Mouse (Mus musculus): ENCODE measurements at regions not wholly inside any gene's neighbourhood (a gene's known extent, or its start where the extent isn't known, plus 50 kb on each side); places are given as distances from the start of the nearest gene placed in this dataset.

- H3K4me1 ChIP-seq: peaks cover 4% of the 10 kb centered on the region; the same call in 1 of the 2 replicates
- no peak overlapping the region for H3K4me2 ChIP-seq
- H3K27me3 ChIP-seq (replicated peaks): no peaks in the 10 kb centered on the region
- no peaks in the 10 kb centered on the region for H3K9me3 ChIP-seq
- H3K36me3 ChIP-seq: no peaks in the 10 kb centered on the region
- no peak for ATAC-seq (ENCODE audit: insufficient read depth, low FRiP score, low read depth)
- WGBS: 69% methylated on average over 3 of the region's 3 CpGs
- H3K4me3 ChIP-seq (replicated peaks): no peak overlapping the region
- no peak overlapping the region for H3K9ac ChIP-seq
- no peak overlapping the region for H3K27ac ChIP-seq
Measured at GRCm38 (mm10) chr12:54447354-54447753, 209.0 kb downstream of the Sptssa start.

- Histone ChIP-seq H3K9ac (no peak overlapping the region), H3K27ac (no peak overlapping the region), H3K9me3 (no peaks in the 10 kb centered on the region), H3K4me3 (replicated peaks) (no peak overlapping the region), H3K4me2 (no peak overlapping the region), H3K36me3 (no peaks in the 10 kb centered on the region), H3K27me3 (replicated peaks) (no peaks in the 10 kb centered on the region), H3K4me1 (peaks cover 4% of the 10 kb centered on the region; the same call in 1 of the 2 replicates)
- 86% methylated on average over 7 of the region's 7 CpGs for WGBS
- ATAC-seq (ENCODE audit: insufficient read depth, low FRiP score, low read depth): no peak
Measured at GRCm38 (mm10) chr12:54446356-54446755, 210.0 kb downstream of the Sptssa start.

- Histone ChIP-seq H3K4me3 (replicated peaks) (no peak overlapping the region), H3K27me3 (replicated peaks) (no peaks in the 10 kb centered on the region), H3K27ac (no peak overlapping the region), H3K9me3 (no peaks in the 10 kb centered on the region), H3K4me2 (no peak overlapping the region), H3K36me3 (no peaks in the 10 kb centered on the region), H3K9ac (no peak overlapping the region), H3K4me1 (peaks cover 4% of the 10 kb centered on the region; the same call in 1 of the 2 replicates)
- ATAC-seq (ENCODE audit: insufficient read depth, low FRiP score, low read depth): no peak
- WGBS: 27% methylated on average over 4 of the region's 4 CpGs
Measured at GRCm38 (mm10) chr12:54444416-54444815, 212.0 kb downstream of the Sptssa start.

- Histone ChIP-seq H3K27ac (no peak overlapping the region), H3K4me2 (no peak overlapping the region), H3K9me3 (no peaks in the 10 kb centered on the region), H3K4me3 (replicated peaks) (no peak overlapping the region), H3K9ac (no peak overlapping the region), H3K4me1 (peaks cover 4% of the 10 kb centered on the region; the same call in 1 of the 2 replicates), H3K27me3 (replicated peaks) (no peaks in the 10 kb centered on the region), H3K36me3 (no peaks in the 10 kb centered on the region)
- peak; percentile 39; the same call in 1 of the 2 replicates for ATAC-seq (ENCODE audit: insufficient read depth, low FRiP score, low read depth)
- WGBS: 50% methylated on average over 2 of the region's 2 CpGs
Measured at GRCm38 (mm10) chr12:54443285-54443684, 213.1 kb downstream of the Sptssa start.

GRCm38 (mm10) chr12:54442408-54442807 is 214.0 kb downstream of the Sptssa start:
- no peak for ATAC-seq (ENCODE audit: insufficient read depth, low FRiP score, low read depth)
- Histone ChIP-seq H3K4me1 (peaks cover 4% of the 10 kb centered on the region; the same call in 1 of the 2 replicates), H3K4me2 (no peak overlapping the region), H3K9me3 (no peaks in the 10 kb centered on the region), H3K4me3 (replicated peaks) (no peak overlapping the region), H3K9ac (no peak overlapping the region), H3K27me3 (replicated peaks) (no peaks in the 10 kb centered on the region), H3K27ac (no peak overlapping the region), H3K36me3 (no peaks in the 10 kb centered on the region)
- 57% methylated on average over 11 of the region's 11 CpGs for WGBS

GRCm38 (mm10) chr12:54440851-54441593 is 215.4 kb downstream of the Sptssa start:
- no peak overlapping the region for H3K4me2 ChIP-seq
- no peaks in the 10 kb centered on the region for H3K27me3 ChIP-seq (replicated peaks)
- H3K27ac ChIP-seq: no peak overlapping the region
- ATAC-seq (ENCODE audit: insufficient read depth, low FRiP score, low read depth): no peak
- H3K4me1 ChIP-seq: peaks cover 4% of the 10 kb centered on the region; the same call in 1 of the 2 replicates
- H3K9ac ChIP-seq: no peak overlapping the region
- no peaks in the 10 kb centered on the region for H3K36me3 ChIP-seq
- H3K4me3 ChIP-seq (replicated peaks): no peak overlapping the region
- H3K9me3 ChIP-seq: no peaks in the 10 kb centered on the region
- WGBS: 81% methylated on average over 6 of the region's 6 CpGs

GRCm38 (mm10) chr12:54438793-54439192 is 217.6 kb downstream of the Sptssa start:
- Histone ChIP-seq H3K4me1 (peaks cover 4% of the 10 kb centered on the region; the same call in 1 of the 2 replicates), H3K4me2 (no peak overlapping the region), H3K9me3 (no peaks in the 10 kb centered on the region), H3K36me3 (no peaks in the 10 kb centered on the region), H3K27me3 (replicated peaks) (no peaks in the 10 kb centered on the region), H3K9ac (no peak overlapping the region), H3K27ac (no peak overlapping the region), H3K4me3 (replicated peaks) (no peak overlapping the region)
- 66% methylated on average over 4 of the region's 4 CpGs for WGBS
- ATAC-seq (ENCODE audit: insufficient read depth, low FRiP score, low read depth): no peak

GRCm38 (mm10) chr12:54425236-54425635 is 221.6 kb upstream of the Egln3 start:
- WGBS: 83% methylated on average over 6 of the region's 6 CpGs
- H3K4me3 ChIP-seq (replicated peaks): no peak overlapping the region

GRCm38 (mm10) chr12:54414829-54415228 is 211.2 kb upstream of the Egln3 start:
- Histone ChIP-seq H3K9me3 (no peaks in the 10 kb centered on the region), H3K27me3 (replicated peaks) (no peaks in the 10 kb centered on the region), H3K4me1 (no peaks in the 10 kb centered on the region), H3K4me2 (no peak overlapping the region), H3K9ac (no peak overlapping the region), H3K27ac (no peak overlapping the region), H3K36me3 (no peaks in the 10 kb centered on the region), H3K4me3 (replicated peaks) (no peak overlapping the region)
- WGBS: 50% methylated on average over 1 of the region's 1 CpGs
- no peak for ATAC-seq (ENCODE audit: insufficient read depth, low FRiP score, low read depth)

More at GRCm38 (mm10) chr12:54425236-54425635, 221.6 kb upstream of the Egln3 start:
- no peaks in the 10 kb centered on the region for H3K4me1 ChIP-seq
- no peak overlapping the region for H3K27ac ChIP-seq
- no peak overlapping the region for H3K4me2 ChIP-seq
- H3K27me3 ChIP-seq (replicated peaks): no peaks in the 10 kb centered on the region
- H3K36me3 ChIP-seq: no peaks in the 10 kb centered on the region
- ATAC-seq (ENCODE audit: insufficient read depth, low FRiP score, low read depth): no peak
- no peaks in the 10 kb centered on the region for H3K9me3 ChIP-seq
- H3K9ac ChIP-seq: no peak overlapping the region

- Histone ChIP-seq H3K27me3 (replicated peaks) (no peaks in the 10 kb centered on the region), H3K36me3 (no peaks in the 10 kb centered on the region), H3K9ac (no peak overlapping the region), H3K9me3 (no peaks in the 10 kb centered on the region), H3K4me3 (replicated peaks) (no peak overlapping the region), H3K4me1 (no peaks in the 10 kb centered on the region), H3K27ac (no peak overlapping the region), H3K4me2 (no peak overlapping the region)
- WGBS: 73% methylated on average over 5 of the region's 5 CpGs
- ATAC-seq (ENCODE audit: insufficient read depth, low FRiP score, low read depth): no peak
Measured at GRCm38 (mm10) chr12:54414201-54414600, 210.5 kb upstream of the Egln3 start.

GRCm38 (mm10) chr12:54410038-54410605 is 206.5 kb upstream of the Egln3 start:
- H3K9ac ChIP-seq: no peak overlapping the region
- H3K4me2 ChIP-seq: no peak overlapping the region
- no peak for ATAC-seq (ENCODE audit: insufficient read depth, low FRiP score, low read depth)
- H3K9me3 ChIP-seq: no peaks in the 10 kb centered on the region
- H3K27me3 ChIP-seq (replicated peaks): no peaks in the 10 kb centered on the region
- no peaks in the 10 kb centered on the region for H3K4me1 ChIP-seq
- no peaks in the 10 kb centered on the region for H3K36me3 ChIP-seq
- no peak overlapping the region for H3K27ac ChIP-seq
- 79% methylated on average over 7 of the region's 7 CpGs for WGBS
- no peak overlapping the region for H3K4me3 ChIP-seq (replicated peaks)

GRCm38 (mm10) chr12:54408906-54409305 is 205.2 kb upstream of the Egln3 start:
- Histone ChIP-seq H3K4me2 (no peak overlapping the region), H3K4me3 (replicated peaks) (no peak overlapping the region), H3K27ac (no peak overlapping the region), H3K36me3 (no peaks in the 10 kb centered on the region), H3K4me1 (no peaks in the 10 kb centered on the region), H3K9me3 (no peaks in the 10 kb centered on the region), H3K27me3 (replicated peaks) (no peaks in the 10 kb centered on the region), H3K9ac (no peak overlapping the region)
- no peak for ATAC-seq (ENCODE audit: insufficient read depth, low FRiP score, low read depth)
- WGBS: 83% methylated on average over 6 of the region's 6 CpGs

Measured in stomach, embryonic 15.5 days (tissue).